Mouse (Mus musculus): Measurements from ENCODE around the gene Cdca8. TPM values are rescaled to one million over a fixed set of nuclear protein-coding genes. Genes with fewer than 3 reads are reported as not detected.
"Not testable (repeated sequence)": the region's sequence is repeated elsewhere in the genome, so short reads cannot be mapped to it uniquely, and the experiment has no call there.

Cdca8 gene
- 65.8 and 99.2 TPM in 2 replicates for polyA plus RNA-seq (2011; ENCODE audit: insufficient read depth, insufficient read length, low replicate concordance, missing spikeins)

GRCm38 (mm10) chr4:124939211-124939610 lies at the start of gene Cdca8:
TSS of gene Cdca8 (minus strand) at chr4:124939311.
- not testable (repeated sequence) for H3K27ac ChIP-seq (ENCODE audit: control insufficient read depth, insufficient read depth, low read depth, low read length, poor library complexity); H3K4me1 ChIP-seq (ENCODE audit: control insufficient read depth, insufficient read depth, low read length); H3K4me3 ChIP-seq (replicated peaks; ENCODE audit: control insufficient read depth, low read depth, low read length)
- 90% methylated on average over 4 of the region's 4 CpGs for WGBS

- no peaks in the 10 kb centered on the region for H3K4me1 ChIP-seq (ENCODE audit: control insufficient read depth, insufficient read depth, low read length)
- no peak overlapping the region for H3K27ac ChIP-seq (ENCODE audit: control insufficient read depth, insufficient read depth, low read depth, low read length, poor library complexity)
- TF ChIP-seq CTCF (IDR thresholded peaks at IDR 0.05; ENCODE audit: control insufficient read depth, insufficient read depth, low read length) (no peak), POLR2A (IDR thresholded peaks at IDR 0.05; ENCODE audit: borderline replicate concordance, control insufficient read depth, low read depth, low read length) (no peak)
- 47% methylated on average over 9 of the region's 9 CpGs for WGBS
- no peak overlapping the region for H3K4me3 ChIP-seq (replicated peaks; ENCODE audit: control insufficient read depth, low read depth, low read length)
Measured at GRCm38 (mm10) chr4:124988382-124988781, 49.3 kb upstream of the Cdca8 start.

- Histone ChIP-seq H3K4me3 (replicated peaks; ENCODE audit: control insufficient read depth, low read depth, low read length) (no peak overlapping the region), H3K27ac (ENCODE audit: control insufficient read depth, insufficient read depth, low read depth, low read length, poor library complexity) (no peak overlapping the region), H3K4me1 (ENCODE audit: control insufficient read depth, insufficient read depth, low read length) (no peaks in the 10 kb centered on the region)
- 34% methylated on average over 10 of the region's 10 CpGs for WGBS
- no peak for TF ChIP-seq CTCF (IDR thresholded peaks at IDR 0.05; ENCODE audit: control insufficient read depth, insufficient read depth, low read length)
- TF ChIP-seq POLR2A (IDR thresholded peaks at IDR 0.05; ENCODE audit: borderline replicate concordance, control insufficient read depth, low read depth, low read length), result no peak
Measured at GRCm38 (mm10) chr4:124987711-124988097, 48.6 kb upstream of the Cdca8 start.

GRCm38 (mm10) chr4:124986739-124987710 lies 47.9 kb upstream of the Cdca8 start:
- WGBS, result 8% methylated on average over 50 of the region's 51 CpGs
- Histone ChIP-seq H3K4me3 (replicated peaks; ENCODE audit: control insufficient read depth, low read depth, low read length) (no peak overlapping the region), H3K4me1 (ENCODE audit: control insufficient read depth, insufficient read depth, low read length) (no peaks in the 10 kb centered on the region), H3K27ac (ENCODE audit: control insufficient read depth, insufficient read depth, low read depth, low read length, poor library complexity) (no peak overlapping the region)
- TF ChIP-seq POLR2A (IDR thresholded peaks at IDR 0.05; ENCODE audit: borderline replicate concordance, control insufficient read depth, low read depth, low read length) (no peak), CTCF (IDR thresholded peaks at IDR 0.05; ENCODE audit: control insufficient read depth, insufficient read depth, low read length) (no peak)

- H3K4me1 ChIP-seq (ENCODE audit: control insufficient read depth, insufficient read depth, low read length), result no peaks in the 10 kb centered on the region
- TF ChIP-seq POLR2A (IDR thresholded peaks at IDR 0.05; ENCODE audit: borderline replicate concordance, control insufficient read depth, low read depth, low read length), result no peak
- TF ChIP-seq CTCF (IDR thresholded peaks at IDR 0.05; ENCODE audit: control insufficient read depth, insufficient read depth, low read length), result no peak
- WGBS, result 2% methylated on average over 61 of the region's 62 CpGs
- H3K27ac ChIP-seq (ENCODE audit: control insufficient read depth, insufficient read depth, low read depth, low read length, poor library complexity), result no peak within 1 kb of the TSS
- H3K4me3 ChIP-seq (replicated peaks; ENCODE audit: control insufficient read depth, low read depth, low read length), result no peak within 1 kb of the TSS
Measured at GRCm38 (mm10) chr4:124985671-124986602, 46.8 kb upstream of the Cdca8 start, which contains the start of gene Rspo1. TSS of gene Rspo1 (plus strand) at chr4:124986430.

- 18% methylated on average over 18 of the region's 18 CpGs for WGBS
- TF ChIP-seq POLR2A (IDR thresholded peaks at IDR 0.05; ENCODE audit: borderline replicate concordance, control insufficient read depth, low read depth, low read length) (no peak), CTCF (IDR thresholded peaks at IDR 0.05; ENCODE audit: control insufficient read depth, insufficient read depth, low read length) (no peak)
- Histone ChIP-seq H3K4me3 (replicated peaks; ENCODE audit: control insufficient read depth, low read depth, low read length) (no peak overlapping the region), H3K4me1 (ENCODE audit: control insufficient read depth, insufficient read depth, low read length) (no peaks in the 10 kb centered on the region), H3K27ac (ENCODE audit: control insufficient read depth, insufficient read depth, low read depth, low read length, poor library complexity) (no peak overlapping the region)
Measured at GRCm38 (mm10) chr4:124984871-124985670, 46.0 kb upstream of the Cdca8 start.

GRCm38 (mm10) chr4:124983893-124984526 lies 44.9 kb upstream of the Cdca8 start:
- TF ChIP-seq POLR2A (IDR thresholded peaks at IDR 0.05; ENCODE audit: borderline replicate concordance, control insufficient read depth, low read depth, low read length) (no peak), CTCF (IDR thresholded peaks at IDR 0.05; ENCODE audit: control insufficient read depth, insufficient read depth, low read length) (peak; percentile 39; the same call in 1 of the 2 replicates)
- 15% methylated on average over 9 of the region's 9 CpGs for WGBS
- H3K4me3 ChIP-seq (replicated peaks; ENCODE audit: control insufficient read depth, low read depth, low read length), result no peak overlapping the region
- no peak overlapping the region for H3K27ac ChIP-seq (ENCODE audit: control insufficient read depth, insufficient read depth, low read depth, low read length, poor library complexity)
- no peaks in the 10 kb centered on the region for H3K4me1 ChIP-seq (ENCODE audit: control insufficient read depth, insufficient read depth, low read length)
